Mouse (Mus musculus) left cerebral cortex, postnatal 14 days (tissue): ENCODE measurements around the gene Tmem198. TPM values are rescaled to one million over a fixed set of nuclear protein-coding genes. Genes with fewer than 3 reads are reported as not detected.

Source experiments
- DNase-seq, 2 experiments: peaks; one replicate each; pipeline ENCODE4 v3.0.0; 2021 to 2022; ENCODE audit warnings: low spot score in 2 of 2, mixed read lengths in 1 of 2
- intact Hi-C: fragments of 180-260 bp; cut with DNase I; formaldehyde crosslinking; loops from one replicate; pipeline ENCODE4 v1.15.1; 2025
- total RNA-seq, 2 experiments: library from RNA; stranded (reverse); gene quantifications; 2 replicates each; pipeline ENCODE4 v1.2.3; 2021

Tmem198 gene
- total RNA-seq, 2 experiments from 2014 or later = 76.1 to 77.3 TPM

DNA sequence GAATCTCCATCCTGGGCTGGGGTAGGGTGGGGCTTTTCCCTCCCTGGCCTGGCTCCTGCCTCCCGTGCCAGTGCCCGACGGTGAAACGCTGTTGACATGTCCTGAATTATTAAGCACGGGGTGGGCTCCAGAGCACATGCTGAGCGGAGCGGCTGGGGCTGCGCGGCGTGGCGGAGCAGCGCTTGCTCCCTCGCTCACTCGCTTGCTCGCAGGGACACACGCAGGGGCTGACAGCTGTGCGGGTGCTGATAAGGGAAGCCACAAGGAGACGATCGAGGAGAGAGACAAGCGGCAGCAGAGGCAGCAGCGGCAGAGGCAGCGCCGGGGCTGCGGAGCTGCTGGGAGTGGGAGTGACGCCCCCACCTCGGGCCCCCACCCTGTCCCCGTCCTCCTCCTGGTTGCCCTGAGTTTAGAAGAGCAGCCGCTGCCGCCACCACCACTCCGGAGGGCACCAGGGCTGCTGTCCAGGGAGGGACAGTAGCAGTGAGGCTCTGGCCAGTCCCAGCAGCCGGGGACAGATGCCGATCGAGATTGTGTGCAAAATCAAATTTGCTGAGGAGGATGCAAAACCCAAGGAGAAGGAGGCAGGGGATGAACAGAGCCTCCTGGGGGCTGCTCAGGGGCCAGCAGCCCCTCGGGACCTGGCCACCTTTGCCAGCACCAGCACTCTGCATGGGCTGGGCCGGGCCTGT lies 28.9 kb upstream of the Tmem198 start, which contains the start of gene Asic4:
Gene Asic4 (plus strand): TSS at position 123 of the 692 bp plus-strand sequence.
- no peak for DNase-seq
- intact Hi-C loops = no loop called here

GRCm38 (mm10) chr1:75451900-75452299 lies 27.4 kb upstream of the Tmem198 start:
- intact Hi-C loops = no loop called here
- DNase-seq = peak in 1 of 2 experiments; percentile 66

DNA sequence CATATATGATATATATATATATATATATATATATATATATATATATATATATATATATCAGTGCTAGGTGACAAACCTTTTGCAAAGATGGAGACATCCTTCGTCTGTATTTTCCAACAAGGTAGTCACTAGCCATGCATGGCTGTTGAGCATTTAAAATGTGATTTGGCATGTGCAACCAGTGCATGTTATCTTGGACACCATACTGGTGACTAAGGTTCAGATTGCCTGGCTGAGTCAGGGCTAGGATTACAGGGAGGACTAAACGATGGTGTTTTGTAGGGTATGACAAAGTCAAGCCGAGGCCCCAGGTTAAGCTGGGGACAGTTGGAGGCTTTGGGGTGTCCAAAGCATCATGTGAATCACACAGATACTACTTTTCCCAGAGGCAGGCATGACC lies 23.9 kb upstream of the Tmem198 start:
- intact Hi-C loops = no loop called here
- DNase-seq = no peak

DNA sequence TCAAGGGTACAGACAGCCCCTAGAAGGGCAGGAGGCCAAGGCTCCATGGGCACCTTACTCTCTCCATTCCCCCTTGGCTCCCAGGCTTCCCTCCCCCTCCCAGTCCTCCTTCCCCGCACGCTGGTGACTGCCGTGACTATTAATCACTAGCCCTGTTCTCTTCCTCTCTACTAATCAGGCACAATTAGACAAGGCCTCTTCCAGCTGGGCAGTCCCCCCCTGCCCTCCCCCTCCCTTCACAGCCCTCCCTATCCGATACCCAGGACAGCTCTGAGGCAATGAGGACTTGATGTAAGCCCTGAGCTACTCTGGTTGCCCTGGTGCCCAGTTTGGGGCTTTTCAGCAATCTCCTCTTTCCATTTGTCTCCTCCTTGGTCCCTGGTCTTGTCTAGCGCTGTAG lies 23.4 kb upstream of the Tmem198 start:
- DNase-seq = no peak
- intact Hi-C loops = no loop called here

- intact Hi-C loops = no loop called here
- no peak for DNase-seq
Measured at GRCm38 (mm10) chr1:75456746-75457564, 22.4 kb upstream of the Tmem198 start.

GRCm38 (mm10) chr1:75457710-75458024 lies 21.7 kb upstream of the Tmem198 start:
- intact Hi-C loops = no loop called here
- no peak for DNase-seq

- intact Hi-C loops = no loop called here
Measured at GRCm38 (mm10) chr1:75458025-75458788, 21.1 kb upstream of the Tmem198 start.

DNA sequence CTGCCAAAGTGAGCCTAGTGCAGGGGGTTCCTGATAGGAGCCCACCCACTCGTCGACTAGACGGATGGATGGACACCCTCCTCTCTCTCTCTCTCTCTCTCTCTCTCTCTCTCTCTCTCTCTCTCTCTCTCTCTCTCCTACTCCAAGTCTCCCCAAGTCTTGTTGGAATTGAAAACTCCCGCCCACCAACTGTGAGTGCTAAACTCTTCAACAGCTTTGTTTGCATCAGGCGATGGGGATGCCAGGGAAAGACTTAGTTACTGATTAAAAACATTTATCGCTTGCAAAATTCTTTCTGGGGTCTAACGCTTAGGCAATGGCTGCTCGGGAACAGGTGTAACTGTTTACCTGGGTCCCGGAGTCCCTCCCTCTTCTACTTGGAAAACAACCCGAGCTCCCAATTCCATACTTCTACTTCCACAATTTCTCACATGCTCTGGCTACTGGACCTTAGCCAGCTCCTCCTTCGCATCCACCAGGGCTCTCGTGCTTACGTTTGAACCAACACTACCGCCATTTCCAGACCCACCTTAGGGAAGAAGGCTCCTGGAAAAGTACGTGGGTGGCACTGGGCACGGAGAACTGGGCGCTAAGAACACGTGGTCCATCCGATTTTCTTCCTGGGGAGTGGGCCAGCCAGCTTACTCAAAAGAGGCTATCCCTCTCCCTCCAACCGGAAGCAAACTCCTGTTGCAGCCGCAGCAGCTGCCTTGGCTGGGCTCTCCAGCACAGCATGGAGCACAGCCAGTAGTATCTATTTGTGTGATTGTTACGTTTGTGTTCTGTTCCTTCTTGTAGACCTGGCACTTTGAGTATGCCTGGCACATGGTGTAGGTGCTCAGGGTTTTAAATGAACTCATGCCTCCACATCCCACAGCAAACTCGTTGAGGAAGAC lies 20.3 kb upstream of the Tmem198 start:
- peak; percentile 67 to 86 for DNase-seq
- intact Hi-C loops = no loop called here

More at GRCm38 (mm10) chr1:75458025-75458788, 21.1 kb upstream of the Tmem198 start:
- DNase-seq = peak in 1 of 2 experiments; percentile 55

DNA sequence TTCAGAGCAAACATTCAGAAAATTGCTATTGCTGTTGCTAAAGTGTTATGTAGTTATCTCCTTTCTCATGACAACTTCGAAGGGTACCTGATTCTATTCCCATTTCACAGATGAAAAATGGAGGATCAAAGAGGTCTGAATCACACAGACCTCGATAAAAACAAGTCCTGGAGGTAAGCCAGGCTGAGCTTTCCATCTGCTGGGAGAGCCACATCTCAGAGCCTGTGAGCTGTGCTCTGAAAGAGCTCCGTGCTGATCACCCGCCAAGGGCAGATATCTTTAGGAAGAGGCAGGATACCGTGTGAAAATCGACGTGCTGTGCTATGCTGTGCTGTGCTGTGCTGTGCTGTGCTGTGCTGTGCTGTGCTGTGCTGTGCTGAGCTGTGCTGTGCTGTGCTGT lies 19.0 kb upstream of the Tmem198 start:
- intact Hi-C loops = no loop called here

DNA sequence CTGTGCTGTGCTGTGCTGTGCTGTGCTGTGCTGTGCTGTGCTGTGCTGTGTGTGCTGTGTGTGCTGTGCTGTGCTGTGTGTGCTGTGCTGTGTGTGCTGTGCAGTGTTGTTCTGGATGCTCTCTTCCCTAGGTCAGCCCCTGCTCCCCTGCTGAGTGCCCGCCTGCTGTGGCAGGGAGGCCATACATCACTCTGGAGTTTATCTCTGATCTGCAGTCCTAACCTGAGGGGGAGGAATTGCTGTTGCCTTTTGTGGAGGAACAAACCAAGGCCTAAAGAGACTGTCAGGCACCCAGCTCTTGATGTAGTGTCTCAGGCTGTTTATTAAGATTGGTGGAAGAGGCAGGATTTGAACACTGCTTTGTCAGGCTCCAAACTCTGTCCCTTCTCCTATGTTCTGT lies 16.7 kb upstream of the Tmem198 start:
- intact Hi-C loops = no loop called here

More for the DNA sequence above, 19.0 kb upstream of the Tmem198 start:
- no peak for DNase-seq

DNA sequence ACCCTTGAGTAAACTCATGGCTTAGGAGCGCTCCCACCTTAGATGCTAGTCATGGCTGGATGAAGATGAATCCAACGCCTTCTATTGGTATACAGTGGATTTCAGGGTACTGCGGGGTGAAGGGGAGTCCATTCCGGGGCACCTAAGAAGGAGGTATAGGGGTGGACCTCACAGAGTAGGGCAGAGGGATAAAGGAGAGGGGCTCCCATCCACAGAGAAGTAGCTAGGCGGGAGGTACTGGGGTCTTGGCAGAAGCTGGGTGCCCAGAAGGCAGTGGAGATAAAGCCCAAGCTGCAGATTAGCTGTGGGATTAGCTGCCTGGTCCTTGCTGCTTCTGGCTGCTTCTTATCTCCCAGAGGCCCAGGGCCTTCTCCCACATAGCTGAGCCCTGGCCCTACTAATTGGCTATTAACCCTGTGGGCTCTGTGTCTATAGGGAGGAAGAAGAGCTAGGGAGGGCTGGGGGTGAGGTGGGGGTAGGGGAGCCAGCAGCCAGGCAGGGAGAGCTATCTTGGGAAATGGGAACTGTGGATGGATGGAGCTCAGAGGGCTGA lies 15.6 kb upstream of the Tmem198 start:
- no peak for DNase-seq
- intact Hi-C loops = no loop called here

More for the DNA sequence above, 16.7 kb upstream of the Tmem198 start:
- no peak for DNase-seq

DNA sequence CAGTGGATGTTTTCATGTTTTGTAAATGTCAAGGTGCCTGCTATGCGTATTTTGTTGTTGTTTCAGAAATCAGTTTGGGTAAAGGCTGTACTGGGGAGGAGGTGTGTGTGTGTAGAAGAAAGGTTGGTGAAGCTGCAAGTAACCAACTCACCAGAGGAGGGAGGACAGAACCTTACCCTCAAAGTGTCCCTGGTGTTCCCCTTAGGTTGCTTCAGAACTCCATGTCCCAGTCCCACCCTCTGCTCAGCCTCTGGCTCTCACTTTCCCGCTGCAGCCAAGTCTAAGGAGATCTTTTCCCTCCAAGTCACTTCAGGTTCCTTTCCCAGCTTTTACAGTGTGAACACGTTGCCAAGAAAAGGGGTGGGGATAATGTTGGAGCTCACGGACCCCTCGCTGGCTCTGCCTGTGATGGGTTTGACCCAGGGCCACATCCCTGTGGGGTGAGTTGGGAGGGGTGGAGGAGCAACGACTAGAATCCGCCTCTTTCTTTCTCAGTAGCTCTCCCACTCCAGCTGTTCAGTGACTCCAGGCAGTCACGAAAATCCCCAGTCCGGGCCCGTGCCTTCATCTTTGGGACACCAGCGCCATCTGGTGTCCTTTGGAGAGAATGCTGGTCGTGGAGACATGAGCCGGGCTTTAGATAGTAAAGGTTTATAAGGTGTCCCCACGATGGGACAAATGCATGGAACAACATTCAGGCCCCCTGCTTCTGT lies 12.0 kb upstream of the Tmem198 start:
- peak; percentile 86 to 89 for DNase-seq
- intact Hi-C loops = loop anchor here (1.0 to 2.0 kb wide), 2 partner anchors 21 to 124 kb away; no protein-coding TSS in a partner anchor

GRCm38 (mm10) chr1:75469287-75469825 lies 10.0 kb upstream of the Tmem198 start:
- no peak for DNase-seq
- intact Hi-C loops = no loop called here

DNA sequence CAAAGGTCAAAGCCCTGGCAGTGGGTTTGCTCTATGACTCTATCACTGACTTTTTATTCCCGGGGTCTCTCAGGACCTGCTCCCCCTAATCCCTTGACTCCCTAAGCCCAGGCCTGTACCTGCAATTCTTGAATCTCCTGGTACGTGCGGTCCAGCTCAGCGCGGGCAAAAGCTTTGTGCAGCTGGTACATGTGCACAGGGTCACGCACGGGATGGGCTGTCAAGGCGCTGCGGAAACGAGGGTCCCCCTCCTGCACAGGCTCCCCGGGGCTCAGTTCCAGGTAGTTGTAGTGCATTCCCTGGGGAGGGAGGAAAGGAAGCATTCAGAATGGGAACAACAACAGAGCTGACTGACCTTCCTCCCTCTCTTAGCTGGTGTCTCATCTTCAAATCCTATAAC lies 2.9 kb upstream of the Tmem198 start:
- no peak for DNase-seq
- intact Hi-C loops = loop anchor here (5.0 kb wide), 1 partner anchor 121 kb away; no protein-coding TSS in a partner anchor

DNA sequence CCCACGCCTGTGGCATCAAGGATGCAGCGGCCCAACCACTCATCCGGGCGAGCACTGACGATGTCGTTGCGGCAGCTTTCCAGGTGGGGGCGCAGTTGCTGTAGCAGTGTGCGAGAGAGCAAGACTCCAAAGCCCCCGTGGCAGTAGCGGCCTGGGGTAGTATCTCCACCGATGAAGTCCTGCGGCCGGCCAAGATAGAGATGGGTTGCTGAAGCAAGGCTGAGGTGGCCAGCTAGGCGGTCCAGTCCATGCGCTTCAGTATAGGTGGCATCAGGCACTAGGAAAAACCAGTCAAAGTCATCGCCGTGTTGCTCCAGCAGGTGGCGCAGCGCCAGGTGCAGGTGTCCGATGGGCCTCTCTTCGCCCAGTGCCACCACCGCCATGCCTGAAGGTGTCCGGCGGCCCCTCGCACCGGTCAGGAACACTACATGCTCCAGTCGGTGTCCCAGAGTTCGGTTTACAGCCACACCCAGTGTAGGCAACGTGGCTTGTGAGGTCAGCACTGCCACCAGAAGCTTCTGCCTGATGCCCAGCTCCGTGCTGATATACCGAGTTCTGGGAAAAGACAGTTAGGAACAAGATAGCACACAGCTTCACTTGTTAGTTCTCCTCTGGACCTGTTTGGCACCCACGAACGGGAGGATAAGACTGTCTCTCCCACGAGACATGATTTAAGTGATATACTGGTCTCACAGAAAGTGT lies 1.9 kb upstream of the Tmem198 start:
- intact Hi-C loops = loop anchor here (1.0 to 5.0 kb wide), 2 partner anchors 82 to 120 kb away; no protein-coding TSS in a partner anchor

GRCm38 (mm10) chr1:75477966-75478290 lies 1.4 kb upstream of the Tmem198 start:
- DNase-seq = peak in 1 of 2 experiments; percentile 45
- intact Hi-C loops = loop anchor here (1.0 to 5.0 kb wide), 2 partner anchors 81 to 119 kb away; no protein-coding TSS in a partner anchor

More for the DNA sequence above, 1.9 kb upstream of the Tmem198 start:
- peak; percentile 83 to 88 for DNase-seq

DNA sequence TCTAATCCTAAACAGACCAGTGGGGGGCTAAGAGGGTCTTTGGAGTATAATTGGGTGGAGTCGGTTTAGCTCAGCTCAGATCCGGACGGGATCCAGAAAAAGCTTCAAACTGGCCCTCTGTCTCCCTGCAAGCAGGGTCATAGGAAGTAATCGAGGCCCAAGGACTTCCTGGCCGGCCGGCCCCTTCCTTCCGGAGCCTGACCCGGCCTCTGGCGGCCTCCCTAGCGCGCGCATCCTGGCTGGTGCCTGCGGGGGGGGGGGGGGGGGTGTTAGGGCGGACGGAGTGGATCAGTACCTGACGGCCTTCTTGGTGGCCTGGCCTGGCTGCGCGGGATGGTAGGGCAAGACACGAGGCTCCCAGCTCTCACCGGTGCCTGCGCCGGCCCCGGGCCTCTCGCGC lies 835 bp upstream of the Tmem198 start:
- DNase-seq = no peak
- intact Hi-C loops = loop anchor here (5.0 kb wide), 1 partner anchor 119 kb away; no protein-coding TSS in a partner anchor
